Mouse (Mus musculus): ENCODE measurements around the gene Cyp2d22.

DNA sequence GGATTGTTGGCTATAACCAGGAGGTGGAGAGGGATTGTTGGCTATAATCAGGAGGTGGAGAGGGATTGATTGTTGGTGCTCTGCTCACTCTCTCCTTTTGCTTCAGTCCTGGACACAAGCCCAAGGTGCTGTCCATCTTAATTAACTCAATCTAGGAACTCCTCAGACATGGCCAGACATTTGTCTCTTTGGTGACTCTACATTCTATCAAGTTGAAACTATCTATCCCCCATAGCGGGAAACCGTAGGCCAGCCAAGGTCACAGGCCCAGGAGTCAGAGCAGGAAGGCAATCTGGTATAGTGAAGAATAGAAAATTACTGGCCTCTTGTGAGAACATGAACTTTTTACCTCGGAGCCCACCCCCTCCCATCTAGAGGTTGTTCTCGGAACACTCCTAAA is 17.8 kb downstream of the Cyp2d22 start:
- TF ChIP-seq GATA1 (IDR thresholded peaks at IDR 0.05; ENCODE audit: low read length) (no peak), TAL1 (IDR thresholded peaks at IDR 0.05; ENCODE audit: low read length) (no peak)

Data from erythroblast, embryonic 14.5 days (primary cell).